ENCODE assay signal across 21 mouse cellular contexts in genomic region chr6:52263321-52263585, GRCm38 (mm10). TPM values are rescaled to one million over a fixed set of nuclear protein-coding genes. Genes with fewer than 3 reads are reported as not detected.
"Had no signal": no experiment of that assay in that cellular context is flagged by ENCODE, and none has a peak within 500 bp of the region (broad histone marks: within the 10 kb centered on the region; RNA-seq: fewer than 3 reads in every experiment).

No protein-coding gene starts in this region.

- H3K4me2 ChIP-seq: liver, embryonic 12.5 days; lung, embryonic 15.5 days; midbrain, embryonic 12.5 days; neural tube, embryonic 15.5 days had no signal

- DNase-seq: kidney, adult 9 months; kidney, postnatal 14 days; left cerebral cortex, postnatal 4 days; right cerebral cortex, adult 18-20 months; right cerebral cortex, postnatal 25 days; thymus, postnatal 14 days had no signal

- H3K4me3 ChIP-seq: liver, embryonic 12.5 days; lung, embryonic 15.5 days; midbrain, embryonic 12.5 days; myocyte; neural tube, embryonic 15.5 days had no signal

- ATAC-seq: intestine, postnatal 0 days; liver, embryonic 12.5 days had no signal

- H3K9ac ChIP-seq: liver, embryonic 12.5 days; lung, embryonic 15.5 days; midbrain, embryonic 12.5 days; neural tube, embryonic 15.5 days had no signal

- H3K27ac ChIP-seq: liver, embryonic 12.5 days; lung, embryonic 15.5 days; midbrain, embryonic 12.5 days; neural tube, embryonic 15.5 days; stomach, postnatal 0 days had no signal

- H3K9me3 ChIP-seq: liver, embryonic 12.5 days; lung, embryonic 15.5 days; midbrain, embryonic 12.5 days; neural tube, embryonic 15.5 days had no signal

- H3K36me3 ChIP-seq: liver, embryonic 12.5 days; lung, embryonic 15.5 days; midbrain, embryonic 12.5 days; neural tube, embryonic 15.5 days had no signal

RNA-seq across cellular contexts. Expression of gene Hoxa13, which starts 2.6 kb away (rescaled TPM):
- total RNA-seq: layer of hippocampus, adult 8-10 months; layer of hippocampus, postnatal 14 days; left cerebral cortex, adult 18-20 months; left cerebral cortex, postnatal 10 days; left cerebral cortex, postnatal 4 days; megakaryocyte-erythroid progenitor cell, adult 5-6 weeks had no signal
- polyA plus RNA-seq: intestine, postnatal 0 days; large intestine, adult 2 months; liver, embryonic 12.5 days; liver, embryonic 16.5 days; lung, embryonic 15.5 days; midbrain, embryonic 12.5 days; small intestine, adult 2 months; stomach, postnatal 0 days had no signal

RNA-seq across cellular contexts. Expression of gene Hoxa11, which starts 17.6 kb away (rescaled TPM):
- total RNA-seq: layer of hippocampus, adult 8-10 months; layer of hippocampus, postnatal 14 days; left cerebral cortex, adult 18-20 months; left cerebral cortex, postnatal 10 days; left cerebral cortex, postnatal 4 days; megakaryocyte-erythroid progenitor cell, adult 5-6 weeks had no signal
- polyA plus RNA-seq: large intestine, adult 2 months; liver, embryonic 12.5 days; liver, embryonic 16.5 days; lung, embryonic 15.5 days; midbrain, embryonic 12.5 days; small intestine, adult 2 months; stomach, postnatal 0 days had no signal

RNA-seq across cellular contexts. Expression of gene Hoxa10, which starts 22.6 kb away (rescaled TPM):
- total RNA-seq: layer of hippocampus, adult 8-10 months; layer of hippocampus, postnatal 14 days; left cerebral cortex, adult 18-20 months; left cerebral cortex, postnatal 10 days; left cerebral cortex, postnatal 4 days; megakaryocyte-erythroid progenitor cell, adult 5-6 weeks had no signal
- polyA plus RNA-seq: midbrain, embryonic 12.5 days; small intestine, adult 2 months; stomach, postnatal 0 days had no signal

RNA-seq across cellular contexts. Expression of gene Hoxa9, which starts 32.4 kb away (rescaled TPM):
- total RNA-seq: layer of hippocampus, adult 8-10 months; layer of hippocampus, postnatal 14 days; left cerebral cortex, adult 18-20 months; left cerebral cortex, postnatal 10 days; left cerebral cortex, postnatal 4 days had no signal
- polyA plus RNA-seq: midbrain, embryonic 12.5 days; small intestine, adult 2 months had no signal

RNA-seq across cellular contexts. Expression of gene Hoxa7, which starts 41.6 kb away (rescaled TPM):
- total RNA-seq: layer of hippocampus, adult 8-10 months; left cerebral cortex, adult 18-20 months; left cerebral cortex, postnatal 10 days; left cerebral cortex, postnatal 4 days had no signal
- polyA plus RNA-seq: midbrain, embryonic 12.5 days had no signal
